Mouse (Mus musculus): ENCODE measurements around the gene Wdr81. TPM values are rescaled to one million over a fixed set of nuclear protein-coding genes. Genes with fewer than 3 reads are reported as not detected.

The Wdr81 gene
- 10 to 100 TPM in 1 of 2 experiments, 1 to 10 TPM in 1; 8.7 to 10.4 TPM for total RNA-seq (2021)

DNA sequence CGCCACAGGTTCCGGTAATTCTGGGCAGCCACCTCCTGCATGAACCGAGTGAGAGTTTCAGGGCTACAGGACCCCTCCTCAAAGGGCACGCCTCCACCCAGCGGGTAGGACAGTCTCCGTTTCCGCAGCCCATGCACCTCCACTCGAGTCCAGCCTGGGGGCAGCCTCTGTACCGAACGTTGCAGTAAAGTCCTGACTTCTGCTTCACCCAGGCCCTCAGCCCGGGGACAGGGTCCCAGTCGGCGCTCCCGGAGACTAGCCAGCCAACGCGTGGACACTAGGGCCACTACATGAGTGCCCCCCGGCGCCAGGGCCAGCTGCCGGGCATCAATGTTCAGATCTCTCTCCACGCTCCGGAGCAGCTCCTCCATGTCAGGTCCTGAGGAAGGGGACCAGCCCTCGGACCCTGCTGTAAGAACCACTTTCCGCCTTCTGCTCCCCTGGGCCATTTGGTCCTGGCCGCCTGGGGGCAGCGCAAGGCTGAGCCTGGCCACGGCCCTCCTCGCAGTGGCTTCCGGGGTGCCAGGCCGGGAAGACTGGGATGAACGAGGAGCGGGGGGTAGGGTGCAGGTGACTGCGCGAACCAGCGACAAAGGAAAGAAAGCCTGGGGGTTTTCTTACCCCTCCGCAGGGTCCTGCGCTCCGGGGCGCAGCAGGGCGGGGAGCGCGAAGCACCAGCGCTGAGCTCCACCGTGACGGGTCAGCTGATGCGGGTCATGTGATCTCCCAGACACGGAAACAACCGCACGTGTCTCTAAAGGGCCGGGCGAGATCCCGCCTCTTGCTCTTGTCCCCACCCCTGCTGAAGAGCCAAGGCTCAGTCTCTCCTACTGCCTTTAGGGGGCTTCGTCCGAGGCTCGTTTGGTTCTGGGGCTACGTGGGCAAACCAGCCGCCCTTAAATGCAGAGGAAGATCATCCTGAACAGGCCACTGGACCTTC, at the start of gene Wdr81:
TSS of gene Wdr81 (minus strand) at position 727 of the 940 bp plus-strand sequence.
- peak; percentile 84 to 91 for DNase-seq
- intact Hi-C loops (cut with DNase I) = loop anchor here (5.0 kb wide), 2 partner anchors 118 to 277 kb away; partner anchors contain the start of gene Ovca2

DNA sequence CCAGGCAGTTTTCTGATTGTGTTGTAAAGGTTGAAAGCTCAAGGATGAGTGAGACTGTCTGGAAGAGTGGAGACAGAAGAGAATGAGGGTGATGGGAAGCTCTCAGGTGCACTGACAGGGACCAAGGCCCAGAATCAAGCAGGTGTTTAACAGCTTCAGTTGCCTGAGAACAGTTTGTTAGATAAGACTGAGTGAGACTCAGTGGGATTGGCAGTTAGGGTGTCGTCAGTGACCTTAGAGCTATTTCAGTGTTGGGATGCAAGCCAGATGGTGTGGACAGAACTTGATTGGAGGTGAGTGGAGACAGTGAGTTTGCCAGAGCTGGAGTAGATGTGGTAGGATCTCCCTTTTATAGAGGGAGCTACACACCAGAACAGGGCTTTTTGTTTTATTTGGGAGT, 43.6 kb upstream of the Wdr81 start:
- no peak for DNase-seq
- intact Hi-C loops (cut with DNase I) = no loop called here

DNA sequence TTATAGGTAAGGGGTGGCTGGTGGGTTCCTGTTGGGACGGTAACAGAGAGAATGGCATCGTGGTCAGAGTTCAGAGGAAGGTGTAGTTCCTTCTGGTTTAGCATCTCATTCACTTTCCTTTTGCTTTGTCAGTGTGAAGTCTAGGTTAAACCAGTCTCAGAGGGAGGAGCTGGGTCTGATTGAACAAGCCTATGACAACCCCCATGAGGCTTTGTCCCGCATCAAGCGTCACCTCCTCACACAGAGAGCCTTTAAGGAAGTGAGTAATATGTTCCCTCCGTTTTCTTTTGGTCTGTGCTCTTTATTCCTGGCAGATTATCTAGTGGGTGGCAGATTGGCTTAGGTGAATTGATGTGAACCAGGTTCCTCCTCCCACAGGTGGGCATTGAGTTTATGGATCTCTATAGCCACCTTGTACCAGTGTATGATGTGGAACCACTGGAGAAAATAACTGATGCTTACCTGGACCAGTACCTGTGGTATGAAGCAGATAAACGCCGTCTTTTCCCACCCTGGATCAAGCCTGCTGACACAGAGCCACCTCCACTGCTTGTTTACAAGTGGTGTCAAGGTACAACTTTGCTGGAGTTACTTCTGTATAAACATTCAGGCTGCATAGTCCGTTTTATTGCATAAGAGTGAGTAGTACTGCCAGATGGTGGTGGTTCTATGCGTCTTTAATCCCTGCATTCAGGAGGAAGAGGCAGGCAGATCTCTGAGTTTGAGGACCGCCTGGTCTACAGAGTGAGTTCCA, 40.0 kb upstream of the Wdr81 start:
- DNase-seq = no peak
- intact Hi-C loops (cut with DNase I) = no loop called here

DNA sequence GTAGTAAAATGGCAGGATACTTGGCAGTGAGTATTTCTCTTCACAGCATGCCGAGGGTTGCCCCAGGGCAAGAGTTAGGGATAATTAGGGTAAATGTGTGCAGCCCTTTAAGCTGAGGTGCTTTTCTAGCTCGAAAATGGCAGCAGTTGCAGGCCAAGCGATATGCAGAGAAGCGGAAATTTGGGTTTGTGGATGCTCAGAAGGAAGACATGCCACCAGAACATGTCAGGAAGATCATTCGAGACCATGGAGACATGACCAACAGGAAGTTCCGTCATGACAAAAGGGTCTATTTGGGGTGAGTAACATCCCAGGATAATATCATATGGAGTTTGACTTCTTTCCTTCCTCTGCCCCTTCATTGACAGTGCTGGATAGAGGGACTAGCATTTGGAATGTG, 33.0 kb upstream of the Wdr81 start:
- DNase-seq = no peak

DNA sequence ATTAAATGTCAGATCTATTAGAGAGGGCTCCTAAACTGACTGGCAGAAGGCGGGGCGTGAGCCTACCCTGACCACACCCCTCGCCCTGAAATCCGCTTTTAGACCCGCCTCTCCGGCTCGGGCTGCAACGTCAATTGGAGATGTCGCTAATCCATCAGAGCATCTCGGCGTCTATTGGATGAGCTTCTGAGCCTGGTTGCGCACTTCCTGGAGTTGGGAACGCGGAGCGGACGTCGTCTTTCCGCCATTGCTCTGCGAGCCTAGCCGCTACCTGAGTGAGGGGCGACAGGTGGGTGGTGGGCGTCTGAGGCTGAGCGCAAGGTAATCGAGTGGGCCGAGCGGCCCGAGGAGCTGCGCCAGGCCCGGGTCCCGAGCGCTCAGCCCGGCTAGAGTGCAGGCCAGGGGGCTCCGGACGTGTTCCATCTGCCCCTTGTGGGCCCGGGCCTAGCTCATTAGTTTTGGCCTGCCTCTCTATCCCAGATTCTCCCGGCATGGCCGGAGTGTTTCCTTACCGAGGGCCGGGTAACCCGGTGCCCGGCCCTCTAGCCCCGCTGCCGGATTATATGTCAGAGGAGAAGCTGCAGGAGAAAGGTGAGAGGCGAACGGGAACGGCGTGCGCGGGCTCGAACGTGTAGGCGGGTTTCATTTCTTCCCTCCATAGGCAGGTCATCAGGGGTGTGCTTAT, 32.2 kb upstream of the Wdr81 start, which contains the start of gene Prpf8:
TSS of gene Prpf8 (plus strand) at position 216 of the 685 bp plus-strand sequence.
- intact Hi-C loops (cut with DNase I) = loop anchor here (2.0 kb wide), 1 partner anchor 24 kb away; no protein-coding TSS in a partner anchor
- DNase-seq = peak; percentile 98 to 99

More for the DNA sequence above, 33.0 kb upstream of the Wdr81 start:
- intact Hi-C loops (cut with DNase I) = loop anchor here (2.0 kb wide), 1 partner anchor 25 kb away; no protein-coding TSS in a partner anchor

DNA sequence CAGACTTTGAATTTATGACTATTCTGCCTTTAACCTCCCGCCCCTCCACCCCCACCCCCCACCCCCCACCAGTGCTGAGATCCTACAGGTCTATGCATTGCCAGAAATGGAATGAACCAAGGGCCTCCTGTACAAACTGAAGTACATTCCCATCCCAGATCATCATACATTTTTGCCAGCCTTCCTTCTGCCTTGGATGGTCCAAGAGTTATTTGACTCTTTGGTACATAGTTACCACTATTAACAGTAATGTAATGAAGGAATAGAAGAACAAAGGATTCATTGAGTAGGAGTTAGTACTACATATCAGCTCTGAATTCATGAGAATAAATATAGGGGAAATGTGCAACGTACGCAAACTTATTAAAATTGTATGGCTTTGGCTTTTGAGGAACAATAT, 31.7 kb upstream of the Wdr81 start:
- intact Hi-C loops (cut with DNase I) = loop anchor here (2.0 kb wide), 1 partner anchor 23 kb away; no protein-coding TSS in a partner anchor
- no peak for DNase-seq

DNA sequence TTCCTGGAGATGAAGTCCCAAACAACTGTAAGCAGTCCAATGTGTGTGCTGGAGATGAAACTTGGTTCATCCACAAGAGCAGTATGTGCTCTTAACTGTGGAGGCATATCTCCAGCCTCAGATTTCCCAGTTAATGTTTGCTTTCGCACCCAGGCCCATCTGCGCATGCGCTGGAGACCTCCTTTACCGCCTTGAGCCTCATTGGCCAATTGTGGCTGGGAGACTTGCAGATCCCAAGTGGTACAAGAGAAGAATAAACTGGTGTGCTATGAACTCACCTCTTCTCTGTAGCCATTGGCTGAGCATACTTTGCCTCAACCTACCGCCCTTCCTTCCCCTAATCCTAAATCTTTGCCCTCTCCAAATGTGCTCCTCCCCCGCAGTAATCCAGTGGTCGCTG, 18.9 kb upstream of the Wdr81 start:
- intact Hi-C loops (cut with DNase I) = no loop called here

DNA sequence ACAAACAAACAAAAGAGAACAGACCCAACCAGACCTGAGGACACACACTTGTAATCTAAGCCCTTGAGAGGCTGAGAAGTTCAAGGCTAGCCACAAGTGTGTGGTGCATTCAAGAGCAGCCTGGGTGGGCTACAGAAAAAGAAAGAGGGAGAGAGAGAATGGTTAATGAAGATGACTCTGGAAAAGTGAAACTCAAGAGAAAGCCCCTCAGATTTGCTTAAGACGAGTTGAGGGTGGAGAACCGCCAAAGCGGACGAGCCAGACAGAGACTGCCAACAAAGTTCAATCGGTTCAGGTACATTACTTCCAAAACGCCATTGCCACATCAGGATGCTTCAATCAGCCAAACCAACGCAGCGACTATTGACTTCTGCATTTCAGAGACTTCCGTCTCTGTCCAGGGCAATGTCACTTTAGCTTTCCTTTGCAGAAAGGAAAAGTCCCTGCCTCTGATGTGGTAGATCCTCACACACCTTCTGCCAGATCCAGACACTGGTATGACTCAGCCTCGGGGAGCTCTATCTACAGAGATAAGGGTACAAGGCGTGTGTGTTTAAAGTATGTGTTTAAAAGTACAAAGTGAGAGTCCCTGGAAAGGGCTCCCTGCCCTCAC, 18.1 kb upstream of the Wdr81 start:
- intact Hi-C loops (cut with DNase I) = no loop called here
- no peak for DNase-seq

More for the DNA sequence above, 18.9 kb upstream of the Wdr81 start:
- no peak for DNase-seq

DNA sequence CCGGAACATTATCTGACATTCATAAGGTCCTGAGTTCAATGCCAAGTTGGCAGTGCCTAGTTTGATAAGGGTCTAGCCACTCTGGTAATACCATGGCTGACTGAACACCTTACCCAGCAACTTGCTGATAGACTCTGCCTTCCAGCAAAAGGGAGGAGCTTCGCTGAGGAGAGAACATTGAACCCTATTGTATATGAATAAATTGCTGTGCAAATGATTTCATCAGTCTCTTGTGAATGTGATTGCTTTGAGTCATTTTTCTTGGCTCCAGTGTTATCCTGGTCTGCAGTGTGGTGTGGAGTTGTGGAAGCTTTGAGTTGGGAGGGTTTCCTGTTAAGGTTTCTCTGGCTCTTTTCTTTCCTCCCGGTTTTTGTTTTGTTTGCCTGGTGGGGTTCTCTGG, 16.2 kb upstream of the Wdr81 start:
- intact Hi-C loops (cut with DNase I) = no loop called here
- DNase-seq = no peak

DNA sequence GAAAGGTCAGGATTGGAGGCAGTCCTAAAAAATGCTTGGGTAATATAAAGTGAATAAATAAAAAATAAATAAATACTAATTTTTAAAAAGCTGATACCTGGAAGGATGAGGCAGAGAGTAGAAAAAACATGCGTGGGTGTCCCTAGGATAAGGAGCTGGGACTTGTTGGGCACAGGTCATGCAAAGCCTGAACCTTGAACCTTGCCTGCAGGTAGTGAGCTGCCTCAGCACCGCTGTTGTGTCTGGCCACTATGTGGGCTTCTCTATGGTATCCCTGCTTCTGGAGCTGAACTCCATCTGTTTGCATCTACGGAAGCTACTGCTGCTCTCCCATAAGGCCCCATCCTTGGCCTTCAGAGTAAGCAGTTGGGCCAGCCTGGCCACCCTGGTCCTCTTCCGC, 14.7 kb upstream of the Wdr81 start:
- no peak for DNase-seq
- intact Hi-C loops (cut with DNase I) = no loop called here

DNA sequence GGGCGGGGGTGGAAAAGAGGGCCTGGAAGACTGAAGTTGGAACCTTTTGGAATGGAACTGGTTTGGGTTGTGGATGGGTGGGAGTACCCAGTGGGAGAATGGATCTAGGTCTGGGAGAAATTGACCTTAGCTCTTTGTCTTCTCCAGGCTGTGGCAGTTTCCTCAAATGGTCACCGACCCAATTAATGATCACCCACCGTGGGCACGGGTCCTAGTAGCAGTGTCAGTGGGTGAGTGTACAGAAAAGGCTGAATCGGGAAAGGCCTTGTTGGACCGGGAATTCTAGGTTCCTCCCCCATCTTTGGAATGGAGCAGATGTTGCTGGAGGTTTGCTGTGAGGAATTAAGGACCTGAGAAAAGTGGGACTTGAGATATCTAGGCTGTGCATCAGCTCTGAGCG, 13.9 kb upstream of the Wdr81 start:
- intact Hi-C loops (cut with DNase I) = no loop called here
- no peak for DNase-seq

DNA sequence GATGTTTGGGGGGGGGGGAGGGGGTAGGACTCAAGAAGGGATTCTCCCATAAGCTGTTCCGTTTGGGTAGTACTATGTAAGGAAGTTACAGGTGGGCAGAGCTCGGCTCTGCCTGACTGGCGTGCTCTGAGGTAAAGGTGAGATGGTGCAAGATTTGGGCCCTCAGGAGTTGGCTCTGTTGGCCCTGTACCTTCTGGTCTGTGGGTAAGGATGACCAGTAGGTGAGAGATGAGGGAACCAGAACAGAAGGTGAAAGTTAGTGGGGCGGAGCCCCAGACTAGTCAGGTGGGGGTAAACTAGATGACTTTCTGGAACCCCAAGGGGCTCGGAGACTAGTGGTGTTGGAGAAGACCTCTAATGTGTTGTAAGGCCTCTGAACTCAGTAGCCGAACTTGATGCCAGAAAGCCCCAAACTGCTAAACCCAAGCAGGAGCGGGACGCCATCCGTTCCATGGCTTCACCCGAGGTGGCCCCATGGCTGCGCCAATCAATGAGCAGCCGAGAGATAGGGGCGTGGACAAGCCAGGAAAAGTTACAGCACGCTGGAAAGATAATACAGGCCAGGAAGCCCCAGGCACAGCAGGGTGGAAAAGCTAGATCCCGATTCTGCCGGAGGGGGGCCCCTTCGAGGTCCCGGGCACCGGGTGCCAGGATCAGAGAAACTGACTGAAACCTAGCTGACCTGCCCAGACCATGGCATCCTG, 13.1 kb upstream of the Wdr81 start:
- DNase-seq = peak; percentile 63 to 67
- intact Hi-C loops (cut with DNase I) = no loop called here

DNA sequence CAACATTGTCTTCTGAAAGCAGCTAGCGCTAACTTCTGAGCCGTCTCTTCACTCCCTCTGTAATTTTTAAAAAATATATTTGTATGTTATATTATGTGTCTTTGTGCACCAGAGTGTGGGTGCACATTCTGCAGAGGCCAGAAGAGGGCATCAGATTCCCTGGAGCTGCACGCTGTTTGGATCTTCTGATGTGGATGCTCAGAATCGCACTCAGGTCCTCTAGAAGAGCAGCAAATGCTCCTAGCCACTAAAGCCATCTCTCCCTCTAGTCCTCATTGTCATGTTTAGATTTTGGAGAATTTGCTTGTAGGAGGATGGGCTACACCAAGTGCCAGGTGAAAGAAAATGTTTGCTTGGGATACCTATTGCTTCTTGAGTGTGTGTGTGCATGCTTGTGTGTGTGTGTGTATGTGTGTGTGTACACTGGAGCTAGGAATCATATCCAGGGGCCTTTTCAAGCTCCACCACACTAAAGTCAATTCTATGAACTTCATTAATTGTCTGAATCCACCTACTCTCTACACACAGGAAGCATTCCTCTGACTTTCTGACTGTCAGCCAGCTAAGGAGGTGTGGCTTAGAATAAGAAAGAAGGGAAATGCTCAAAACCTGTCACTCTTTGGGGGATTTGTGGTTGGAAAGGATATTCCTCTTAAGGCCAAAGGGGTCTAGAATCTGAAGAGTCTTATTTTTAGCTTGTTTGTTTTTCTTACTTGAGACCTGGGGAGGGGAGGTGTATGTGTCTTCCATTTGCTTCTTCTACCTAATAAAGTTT, 12.4 kb upstream of the Wdr81 start:
- intact Hi-C loops (cut with DNase I) = no loop called here
- no peak for DNase-seq

DNA sequence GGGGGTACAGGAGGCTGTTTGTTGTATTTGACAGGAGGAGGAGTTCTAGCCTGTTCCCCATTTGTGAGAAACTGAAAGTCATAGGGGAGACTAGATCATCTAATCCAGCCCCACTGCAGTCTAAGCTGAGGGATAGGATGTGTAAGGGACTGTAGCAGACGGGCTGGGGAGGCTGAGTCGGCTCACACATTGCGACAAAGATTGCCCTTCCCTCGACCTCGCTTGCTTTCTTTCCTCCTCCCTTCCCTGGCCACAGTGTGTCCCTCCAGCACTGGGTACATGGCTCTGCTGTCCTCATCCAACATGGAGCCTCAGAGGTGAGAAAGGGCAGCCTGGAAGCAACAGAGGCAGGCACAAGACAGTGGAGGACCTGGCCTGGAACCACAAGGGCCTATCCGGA, 10.5 kb upstream of the Wdr81 start:
- DNase-seq = no peak
- intact Hi-C loops (cut with DNase I) = no loop called here

DNA sequence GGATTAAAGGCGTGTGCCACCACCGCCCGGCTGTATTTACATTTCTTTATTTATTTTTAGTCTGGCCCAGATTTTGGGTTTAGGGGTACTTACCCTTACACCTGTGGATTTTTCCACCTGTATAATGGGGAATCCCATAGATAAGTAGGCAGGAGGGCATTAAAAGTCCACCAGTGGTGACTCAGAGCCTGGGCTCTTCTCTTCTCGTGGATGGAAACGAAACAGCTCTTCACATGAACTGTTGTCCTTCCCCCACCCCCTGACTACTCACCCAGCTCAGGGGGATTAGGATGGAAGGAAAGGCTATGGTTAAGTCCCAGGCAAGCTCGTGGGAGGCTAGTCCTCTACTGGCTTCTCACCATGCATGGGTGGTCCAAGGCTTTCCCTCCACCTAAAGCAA, 9.9 kb upstream of the Wdr81 start:
- intact Hi-C loops (cut with DNase I) = loop anchor here (5.0 kb wide), 1 partner anchor 188 kb away; the partner anchor contains the start of gene Myo1c
- no peak for DNase-seq

DNA sequence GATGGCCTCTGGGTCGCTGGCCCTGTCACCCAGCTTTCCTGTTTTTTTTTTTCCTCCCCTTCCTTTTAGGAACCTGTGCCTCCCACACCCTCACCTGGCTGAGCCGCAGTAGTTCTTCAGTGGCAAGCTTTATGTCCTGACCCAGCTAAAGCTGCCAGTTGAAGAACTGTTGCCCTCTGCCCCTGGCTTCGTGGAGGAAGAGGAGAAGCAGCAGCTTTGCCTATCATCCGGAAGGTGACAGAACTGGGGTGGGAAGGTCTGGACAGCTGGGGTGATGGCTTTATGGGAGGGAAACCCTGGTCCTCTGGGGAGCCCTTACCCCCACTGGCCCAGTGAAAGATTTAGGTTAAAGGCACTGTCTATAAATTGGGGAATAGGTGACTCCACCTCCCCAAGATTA, 9.1 kb upstream of the Wdr81 start:
- no peak for DNase-seq
- intact Hi-C loops (cut with DNase I) = loop anchor here (2.0 to 5.0 kb wide), 3 partner anchors 23 to 189 kb away; partner anchors contain the start of genes Myo1c, Prpf8 and Rilp

DNA sequence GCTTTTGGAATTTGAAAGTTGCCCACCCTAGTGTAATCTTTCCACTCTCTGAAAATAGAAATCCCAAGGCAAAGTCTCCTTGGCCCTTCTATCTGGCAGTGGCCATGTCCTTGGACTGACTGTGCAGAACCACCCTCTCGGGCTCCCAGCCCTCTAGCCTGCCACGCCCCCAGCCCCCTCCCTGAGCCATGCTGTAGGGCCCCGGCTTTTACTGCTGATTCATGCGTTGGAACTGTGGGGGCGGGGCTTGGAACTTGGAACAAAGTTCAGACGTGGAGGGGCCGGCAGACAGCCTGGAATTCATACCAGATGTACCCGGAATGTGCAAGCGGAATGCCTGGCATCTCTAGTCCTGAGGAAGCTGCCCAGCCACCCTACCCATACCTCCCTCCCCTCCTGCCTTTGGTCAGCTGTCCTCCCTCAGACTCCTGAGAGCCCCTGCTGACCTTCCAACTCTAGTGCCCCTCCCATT, 8.4 kb upstream of the Wdr81 start:
- intact Hi-C loops (cut with DNase I) = loop anchor here (2.0 to 5.0 kb wide), 3 partner anchors 24 to 189 kb away; partner anchors contain the start of genes Myo1c, Prpf8 and Rilp

DNA sequence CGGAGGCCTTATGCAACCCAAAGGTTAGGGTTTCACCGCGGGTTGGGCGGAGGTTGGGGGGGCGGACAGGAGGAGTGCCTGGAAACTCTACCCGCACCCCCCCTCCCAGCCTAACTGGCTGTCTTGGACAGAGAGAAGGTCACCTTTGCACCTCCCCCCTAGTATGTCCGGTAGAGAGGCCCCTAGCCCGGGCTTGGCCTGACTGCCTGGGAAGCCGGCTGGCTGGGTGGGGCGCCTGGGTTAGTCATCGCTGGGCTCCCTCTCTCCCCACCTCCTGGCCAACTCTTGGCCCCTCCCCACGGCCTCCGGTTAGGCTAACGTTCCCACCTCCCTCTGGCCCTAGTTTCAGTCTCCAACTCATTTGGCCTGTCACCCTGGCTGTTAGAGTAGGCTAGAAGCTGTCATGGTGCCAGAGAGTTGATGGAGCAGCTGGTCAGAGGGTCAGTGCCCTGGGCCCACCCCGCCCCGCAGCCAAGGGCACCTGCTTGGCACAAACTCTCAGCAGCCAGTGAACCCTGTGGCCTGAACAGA, 7.8 kb upstream of the Wdr81 start:
- DNase-seq = peak; percentile 81 to 88
- intact Hi-C loops (cut with DNase I) = loop anchor here (2.0 to 5.0 kb wide), 3 partner anchors 24 to 190 kb away; partner anchors contain the start of genes Myo1c, Prpf8 and Rilp

More for the DNA sequence above, 8.4 kb upstream of the Wdr81 start:
- DNase-seq = peak; percentile 87 to 90
